Mouse (Mus musculus) bone marrow macrophage, adult 2 months (primary cell): ENCODE measurements around the gene Sh3bgr.

Experiments
- CTCF ChIP-seq: IDR thresholded peaks from 2 replicates; pipeline ENCODE4 v1.5.1; 2012; ENCODE audit warnings: low read depth, mild to moderate bottlenecking, low read length, moderate library complexity
- POLR2A ChIP-seq: IDR thresholded peaks from 2 replicates; pipeline ENCODE4 v1.6.1; 2012; ENCODE audit warnings: mild to moderate bottlenecking, low read depth, low read length, borderline replicate concordance

GRCm38 (mm10) chr16:96221491-96221890, 21.2 kb downstream of the Sh3bgr start:
- no peak for TF ChIP-seq CTCF
- no peak for TF ChIP-seq POLR2A
